Comparison of ENCODE assay signal across 8 mouse cellular contexts in the genomic region with DNA sequence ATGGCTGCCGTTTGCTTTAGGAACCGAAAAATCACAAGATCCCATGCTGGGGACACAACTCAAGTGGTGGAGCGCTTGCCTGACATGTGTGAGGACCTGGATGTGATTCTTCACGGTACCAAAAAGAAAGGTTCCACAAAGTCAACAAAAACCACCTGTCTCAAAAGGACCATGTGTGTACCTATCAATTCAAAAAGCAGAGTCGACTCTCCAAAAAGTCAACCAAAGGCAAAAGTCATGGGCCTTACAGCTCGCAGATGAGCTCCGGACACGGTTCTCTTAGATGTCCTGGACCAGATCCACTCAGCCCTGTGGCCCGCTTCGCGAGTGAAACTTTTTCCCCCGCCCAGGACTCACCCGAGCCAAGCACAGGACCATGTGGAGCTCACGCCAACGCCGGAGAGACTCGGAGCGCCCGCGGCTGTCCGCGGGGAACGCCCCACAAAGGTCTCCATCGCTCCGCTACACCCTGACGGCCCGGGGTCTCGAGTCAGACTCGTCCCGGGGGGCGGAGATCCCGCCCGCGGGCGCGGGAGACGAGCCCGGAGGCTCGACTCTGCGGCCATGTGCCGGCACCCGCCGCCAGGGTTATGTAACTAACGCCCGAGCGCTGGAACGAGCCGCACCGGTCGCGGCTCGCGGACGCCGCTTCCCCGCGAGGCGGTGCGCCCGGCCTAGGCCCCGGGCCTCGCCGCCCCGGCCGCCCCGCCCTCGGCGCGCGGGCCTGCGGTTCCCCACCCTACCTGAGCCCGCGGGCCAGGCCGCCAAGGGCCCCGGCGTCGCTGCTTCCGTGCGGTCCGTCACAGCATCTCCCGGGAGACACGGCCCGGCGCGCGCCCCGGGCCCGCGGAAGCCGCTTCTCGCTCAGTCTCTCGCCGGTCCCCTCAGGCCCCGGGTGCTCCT. TPM values are rescaled to one million over a fixed set of nuclear protein-coding genes. Genes with fewer than 3 reads are reported as not detected.
A peak's percentile ranks its signal among the peaks of the same experiment; 100 is the strongest.
DNase-seq lines count a peak whose midpoint lies in the region; ATAC-seq and TF ChIP-seq lines count a peak whose summit lies in the region.

A gene (plus strand): TSS at position 767 of the 903 bp plus-strand sequence.

- no peak for TF ChIP-seq RAD21 in MEL (IDR thresholded peaks at IDR 0.05; ENCODE audit: low read depth, low read length)

- H3K36me3 ChIP-seq in MEL (ENCODE audit: control insufficient read depth in 1 of 2, insufficient read depth in 2 of 2, low read length in 2 of 2), result peaks cover 10 to 55% of the 10 kb centered on the region in 2 experiments
- H3K36me3 ChIP-seq in forebrain, embryonic 14.5 days (ENCODE audit: control insufficient read depth, insufficient read depth, low read length), result peaks cover 11% of the 10 kb centered on the region
- H3K36me3 ChIP-seq in heart, postnatal 0 days (replicated peaks; ENCODE audit: control insufficient read depth, insufficient read depth, low read length), result peaks cover 10% of the 10 kb centered on the region
- H3K36me3 ChIP-seq in liver, postnatal 0 days (replicated peaks; ENCODE audit: insufficient read depth, low read length), result peaks cover 7% of the 10 kb centered on the region
- H3K36me3 ChIP-seq in neural tube, embryonic 15.5 days, result peaks cover 7% of the 10 kb centered on the region

- DNase-seq in MEL (ENCODE audit: low read depth, low spot score), result peak; percentile 60
- peak; percentile 74 for DNase-seq in cerebellum, adult 11-12 months
- peak; percentile 52 for DNase-seq in forebrain, embryonic 14.5 days (ENCODE audit: low spot score)
- DNase-seq in heart, postnatal 0 days (ENCODE audit: low spot score), result peak; percentile 26
- peak; percentile 70 to 80 for DNase-seq in kidney, postnatal 4 days
- DNase-seq in liver, postnatal 0 days, result peak; percentile 74
- DNase-seq in urinary bladder, postnatal 14 days (ENCODE audit: low spot score), result peak; percentile 61

- peak within 1 kb of the TSS; percentile 97 for H3K9ac ChIP-seq in MEL (ENCODE audit: control insufficient read depth, low read depth, low read length, poor library complexity, severe bottlenecking)
- peak within 1 kb of the TSS; percentile 90 for H3K9ac ChIP-seq in forebrain, embryonic 14.5 days (ENCODE audit: low read length)
- peak within 1 kb of the TSS; percentile 96 for H3K9ac ChIP-seq in heart, postnatal 0 days (replicated peaks; ENCODE audit: low read depth, low read length)
- peak within 1 kb of the TSS; percentile 94 for H3K9ac ChIP-seq in liver, postnatal 0 days (replicated peaks)
- H3K9ac ChIP-seq in neural tube, embryonic 15.5 days (replicated peaks), result peak within 1 kb of the TSS; percentile 98

- no peak for TF ChIP-seq CTCF in MEL (IDR thresholded peaks at IDR 0.05 in 2 of 3, conservative IDR thresholded peaks at IDR 0.05 in 1 of 3; ENCODE audit: control insufficient read depth in 1 of 3, insufficient read depth in 1 of 3, low read depth in 2 of 3, low read length in 3 of 3, poor library complexity in 1 of 3, severe bottlenecking in 1 of 3)
- TF ChIP-seq CTCF in heart, postnatal 0 days (IDR thresholded peaks at IDR 0.05; ENCODE audit: low read depth), result no peak
- TF ChIP-seq CTCF in liver, postnatal 0 days (IDR thresholded peaks at IDR 0.05; ENCODE audit: low read depth), result no peak

- H3K27ac ChIP-seq in MEL (ENCODE audit: control insufficient read depth, low read depth, low read length), result peak within 1 kb of the TSS; percentile 97
- peak within 1 kb of the TSS; percentile 97 for H3K27ac ChIP-seq in forebrain, embryonic 14.5 days (ENCODE audit: low read depth, low read length)
- peak within 1 kb of the TSS; percentile 99 for H3K27ac ChIP-seq in heart, postnatal 0 days (ENCODE audit: low read depth)
- H3K27ac ChIP-seq in liver, postnatal 0 days (ENCODE audit: low read depth), result peak within 1 kb of the TSS; percentile 98
- peak within 1 kb of the TSS; percentile 95 for H3K27ac ChIP-seq in neural tube, embryonic 15.5 days (replicated peaks)

- TF ChIP-seq EP300 in MEL (IDR thresholded peaks at IDR 0.05; ENCODE audit: low read depth in 1 of 2, low read length in 2 of 2), result no peak
- TF ChIP-seq EP300 in heart, postnatal 0 days (IDR thresholded peaks at IDR 0.05; ENCODE audit: low read depth), result no peak
- no peak for TF ChIP-seq EP300 in liver, postnatal 0 days (IDR thresholded peaks at IDR 0.05; ENCODE audit: low read depth)

- under 1% methylated on average over 63 of the region's 94 CpGs for WGBS in forebrain, embryonic 14.5 days
- WGBS in heart, postnatal 0 days, result under 1% methylated on average over 59 of the region's 94 CpGs
- WGBS in liver, postnatal 0 days (ENCODE audit: insufficient replicate concordance), result under 1% methylated on average over 89 of the region's 94 CpGs
- under 1% methylated on average over 91 of the region's 94 CpGs for WGBS in neural tube, embryonic 15.5 days

- H3K4me1 ChIP-seq in MEL (ENCODE audit: control insufficient read depth in 1 of 2, insufficient read depth in 2 of 2, low read length in 2 of 2), result peaks cover 12 to 34% of the 10 kb centered on the region in 2 experiments
- H3K4me1 ChIP-seq in forebrain, embryonic 14.5 days (ENCODE audit: control insufficient read depth, insufficient read depth, low read length), result peaks cover 14% of the 10 kb centered on the region; the same call in 1 of the 2 replicates
- peaks cover 7% of the 10 kb centered on the region for H3K4me1 ChIP-seq in heart, postnatal 0 days (ENCODE audit: control insufficient read depth, insufficient read depth)
- peaks cover 28% of the 10 kb centered on the region for H3K4me1 ChIP-seq in liver, postnatal 0 days (ENCODE audit: insufficient read depth)
- peaks cover 28% of the 10 kb centered on the region for H3K4me1 ChIP-seq in neural tube, embryonic 15.5 days

- no peaks in the 10 kb centered on the region for H3K27me3 ChIP-seq in MEL (ENCODE audit: control insufficient read depth in 1 of 2, insufficient read depth in 2 of 2, low read length in 2 of 2)
- no peaks in the 10 kb centered on the region for H3K27me3 ChIP-seq in forebrain, embryonic 14.5 days (replicated peaks; ENCODE audit: control insufficient read depth, insufficient read depth, low read length)
- no peaks in the 10 kb centered on the region for H3K27me3 ChIP-seq in heart, postnatal 0 days (ENCODE audit: control insufficient read depth, insufficient read depth, low read length)
- no peaks in the 10 kb centered on the region for H3K27me3 ChIP-seq in liver, postnatal 0 days (ENCODE audit: insufficient read depth, low read length)
- H3K27me3 ChIP-seq in neural tube, embryonic 15.5 days (replicated peaks), result no peaks in the 10 kb centered on the region

- peak; percentile 78; the same call in 1 of the 2 replicates for ATAC-seq in forebrain, embryonic 14.5 days
- ATAC-seq in heart, postnatal 0 days (ENCODE audit: insufficient read depth, low read depth), result peak; percentile 45
- peak; percentile 56 for ATAC-seq in liver, postnatal 0 days
- ATAC-seq in neural tube, embryonic 15.5 days (ENCODE audit: low FRiP score), result peak; percentile 72

- peak within 1 kb of the TSS; percentile 93 to 96 for H3K4me3 ChIP-seq in MEL (ENCODE audit: control insufficient read depth in 1 of 2, insufficient read depth in 1 of 2, low read depth in 2 of 2, low read length in 2 of 2)
- peak within 1 kb of the TSS; percentile 90 for H3K4me3 ChIP-seq in forebrain, embryonic 14.5 days (ENCODE audit: low read depth, low read length)
- peak within 1 kb of the TSS; percentile 97 for H3K4me3 ChIP-seq in heart, postnatal 0 days (ENCODE audit: low read depth, low read length)
- H3K4me3 ChIP-seq in liver, postnatal 0 days (ENCODE audit: low read depth, low read length), result peak within 1 kb of the TSS; percentile 94
- H3K4me3 ChIP-seq in neural tube, embryonic 15.5 days (replicated peaks), result peak within 1 kb of the TSS; percentile 98

- H3K9me3 ChIP-seq in MEL (replicated peaks; ENCODE audit: insufficient read depth, low read length), result no peaks in the 10 kb centered on the region
- no peaks in the 10 kb centered on the region for H3K9me3 ChIP-seq in forebrain, embryonic 14.5 days (replicated peaks; ENCODE audit: control insufficient read depth, low read length)
- H3K9me3 ChIP-seq in heart, postnatal 0 days (replicated peaks; ENCODE audit: control insufficient read depth, low read length), result no peaks in the 10 kb centered on the region
- no peaks in the 10 kb centered on the region for H3K9me3 ChIP-seq in liver, postnatal 0 days (ENCODE audit: low read length)
- no peaks in the 10 kb centered on the region for H3K9me3 ChIP-seq in neural tube, embryonic 15.5 days (replicated peaks)

- H3K79me2 ChIP-seq in MEL (ENCODE audit: control insufficient read depth, insufficient read depth, low read length, poor library complexity), result peaks cover 40% of the 10 kb centered on the region

- peak within 1 kb of the TSS; percentile 73 for H3K4me2 ChIP-seq in forebrain, embryonic 14.5 days (ENCODE audit: low read length)
- peak within 1 kb of the TSS; percentile 81 for H3K4me2 ChIP-seq in heart, postnatal 0 days (ENCODE audit: low read depth, low read length)
- peak within 1 kb of the TSS; percentile 84 for H3K4me2 ChIP-seq in liver, postnatal 0 days (ENCODE audit: low read depth, low read length)
- peak within 1 kb of the TSS; percentile 81 for H3K4me2 ChIP-seq in neural tube, embryonic 15.5 days

- TF ChIP-seq POLR2A in MEL (IDR thresholded peaks at IDR 0.05; ENCODE audit: control insufficient read depth in 1 of 2, insufficient read depth in 1 of 2, low read depth in 1 of 2, low read length in 2 of 2, poor library complexity in 1 of 2), result no peak

TF ChIP-seq in MEL, 35 proteins besides CTCF, POLR2A, EP300 and RAD21 (continues in another document):
- no peak for TF ChIP-seq ELF1 (IDR thresholded peaks at IDR 0.05; ENCODE audit: low read depth, low read length)
- TF ChIP-seq HCFC1 (IDR thresholded peaks at IDR 0.05; ENCODE audit: low read depth, low read length), result no peak; the same call in 1 of the 2 replicates
- no peak for TF ChIP-seq TAL1 (IDR thresholded peaks at IDR 0.05; ENCODE audit: low read length)
- TF ChIP-seq ZMIZ1 (IDR thresholded peaks at IDR 0.05; ENCODE audit: low read depth, low read length), result no peak
- peak; percentile 72; the same call in 1 of the 2 replicates for TF ChIP-seq CHD1 (IDR thresholded peaks at IDR 0.05; ENCODE audit: low read depth, low read length)
- TF ChIP-seq USF1 (IDR thresholded peaks at IDR 0.05; ENCODE audit: low read depth, low read length), result no peak
- TF ChIP-seq MYC (IDR thresholded peaks at IDR 0.05; ENCODE audit: low read depth, low read length), result peak; percentile 71
- no peak for TF ChIP-seq GATA1 (IDR thresholded peaks at IDR 0.05; ENCODE audit: low read depth, low read length)

RNA-seq across cellular contexts. Expression of the gene that starts here (rescaled TPM):
- total RNA-seq in MEL (2012; rRNA removed), result 4.2 and 5.2 TPM in 2 replicates
- under 1 TPM in 1 of 2 experiments, not detected in 1; 0.42 TPM for polyA plus RNA-seq in MEL (2012; ENCODE audit: insufficient read depth in 1 of 2, insufficient read length in 2 of 2, low read depth in 1 of 2, low replicate concordance in 2 of 2, missing spikeins in 1 of 2)
- not detected in 2 replicates for polyA plus RNA-seq in forebrain, embryonic 14.5 days (2014; fragmentation: Nextera tagmentation; extraction: Ambion mirVana)
- total RNA-seq in heart, postnatal 0 days (2014; rRNA removed; ENCODE audit: low replicate concordance), result not detected in 2 replicates
- 0.14 TPM in 1 of 2 replicates, not detected in the other for polyA plus RNA-seq in heart, postnatal 0 days (2015; fragmentation: Nextera tagmentation; extraction: Ambion mirVana)
- 0.09 TPM in 1 of 2 replicates, not detected in the other for polyA plus RNA-seq in liver, postnatal 0 days (2015; fragmentation: Nextera tagmentation; extraction: Ambion mirVana)
- polyA plus RNA-seq in neural tube, embryonic 15.5 days (2015; fragmentation: Nextera tagmentation; extraction: Ambion mirVana), result not detected in 2 replicates

Comparison
In these comparisons a context has a peak if more than half of its experiments do, and no peak if none do; other contexts are left out.
1. Peak in every context shown above with its lines: DNase-seq, ATAC-seq, H3K4me3 ChIP-seq and H3K27ac ChIP-seq.
2. Peak in DNase-seq, ATAC-seq, H3K4me3 ChIP-seq, H3K27ac ChIP-seq, H3K9ac ChIP-seq and H3K4me2 ChIP-seq in forebrain, embryonic 14.5 days; RNA of the gene not detected or under 1 TPM.
3. Peak in DNase-seq, ATAC-seq, H3K4me3 ChIP-seq, H3K27ac ChIP-seq, H3K9ac ChIP-seq and H3K4me2 ChIP-seq in heart, postnatal 0 days; RNA of the gene not detected or under 1 TPM.
4. Peak in DNase-seq, ATAC-seq, H3K4me3 ChIP-seq, H3K27ac ChIP-seq, H3K9ac ChIP-seq and H3K4me2 ChIP-seq in liver, postnatal 0 days; RNA of the gene not detected or under 1 TPM.
5. Peak in ATAC-seq, H3K4me3 ChIP-seq, H3K27ac ChIP-seq, H3K9ac ChIP-seq and H3K4me2 ChIP-seq in neural tube, embryonic 15.5 days; RNA of the gene not detected or under 1 TPM.